Mouse (Mus musculus) cerebellum, adult 11-12 months (tissue): ENCODE measurements around the gene Ep400.
A peak's percentile ranks its signal among the peaks of the same experiment; 100 is the strongest.

Experiments
- DNase-seq: peaks from one replicate; pipeline ENCODE4 v3.0.0; 2022

Ep400 gene

GRCm38 (mm10) chr5:110664041-110664440, 106.5 kb downstream of the Ep400 start:
- DNase-seq = no peak

GRCm38 (mm10) chr5:110659682-110660081, 110.8 kb downstream of the Ep400 start:
- no peak for DNase-seq

GRCm38 (mm10) chr5:110653686-110654085, 116.8 kb downstream of the Ep400 start:
- no peak for DNase-seq

- DNase-seq = peak; percentile 90
These were observed 117.5 kb downstream of the Ep400 start, which contains the start of the genes Noc4l and Ddx51 for GRCm38 (mm10) chr5:110652719-110653648. Gene Noc4l, minus strand, starts transcription at chr5:110653417. Gene Ddx51, plus strand, starts transcription at chr5:110653451.

GRCm38 (mm10) chr5:110646377-110646776, 124.1 kb downstream of the Ep400 start:
- no peak for DNase-seq

GRCm38 (mm10) chr5:110639459-110639858, 131.1 kb downstream of the Ep400 start:
- peak; percentile 48 for DNase-seq

- no peak for DNase-seq
These were observed 132.0 kb downstream of the Ep400 start for GRCm38 (mm10) chr5:110638306-110639074.

- no peak for DNase-seq
These were observed 134.4 kb downstream of the Ep400 start for GRCm38 (mm10) chr5:110635951-110636707.

GRCm38 (mm10) chr5:110629525-110630120, 140.9 kb downstream of the Ep400 start:
- no peak for DNase-seq

GRCm38 (mm10) chr5:110628156-110628555, 142.4 kb downstream of the Ep400 start:
- DNase-seq = peak; percentile 35

GRCm38 (mm10) chr5:110627351-110627750, 143.2 kb downstream of the Ep400 start:
- DNase-seq = no peak

- no peak for DNase-seq
These were observed 146.2 kb downstream of the Ep400 start for GRCm38 (mm10) chr5:110624319-110624718.

- DNase-seq = no peak
These were observed 151.3 kb downstream of the Ep400 start for GRCm38 (mm10) chr5:110619226-110619625.
